Mouse (Mus musculus): ENCODE measurements around the gene Psma7. TPM values are rescaled to one million over a fixed set of nuclear protein-coding genes. Genes with fewer than 3 reads are reported as not detected.
A peak's percentile ranks its signal among the peaks of the same experiment; 100 is the strongest.

Gene Psma7
- polyA plus RNA-seq, 1 experiment: 38.5 TPM

- TF ChIP-seq CTCF (IDR thresholded peaks at IDR 0.05; ENCODE audit: control insufficient read depth, insufficient read depth, insufficient replicate concordance, low read depth, low read length): no peak
- TF ChIP-seq POLR2A (IDR thresholded peaks at IDR 0.05; ENCODE audit: control insufficient read depth, low read depth, low read length): no peak
- no peaks in the 10 kb centered on the region for H3K4me1 ChIP-seq (ENCODE audit: control insufficient read depth, insufficient read depth, low read length)
- no peaks in the 10 kb centered on the region for H3K27me3 ChIP-seq (ENCODE audit: control insufficient read depth, insufficient read depth, low read length)
- H3K36me3 ChIP-seq (ENCODE audit: control insufficient read depth, insufficient read depth, low read length): no peaks in the 10 kb centered on the region; the same call in 1 of the 2 replicates
- H3K4me3 ChIP-seq (ENCODE audit: control insufficient read depth, low read depth, low read length): no peak overlapping the region
- no peak overlapping the region for H3K27ac ChIP-seq (ENCODE audit: control insufficient read depth, insufficient read depth, low read depth, low read length)
These were observed 38.4 kb upstream of the Psma7 start for GRCm38 (mm10) chr2:180080680-180081079.

GRCm38 (mm10) chr2:180077622-180078021 is 35.4 kb upstream of the Psma7 start:
- no peak overlapping the region for H3K4me3 ChIP-seq (ENCODE audit: control insufficient read depth, low read depth, low read length)
- H3K4me1 ChIP-seq (ENCODE audit: control insufficient read depth, insufficient read depth, low read length): no peaks in the 10 kb centered on the region
- no peak overlapping the region for H3K27ac ChIP-seq (ENCODE audit: control insufficient read depth, insufficient read depth, low read depth, low read length)
- no peaks in the 10 kb centered on the region for H3K27me3 ChIP-seq (ENCODE audit: control insufficient read depth, insufficient read depth, low read length)
- TF ChIP-seq POLR2A (IDR thresholded peaks at IDR 0.05; ENCODE audit: control insufficient read depth, low read depth, low read length): no peak
- no peaks in the 10 kb centered on the region; the same call in 1 of the 2 replicates for H3K36me3 ChIP-seq (ENCODE audit: control insufficient read depth, insufficient read depth, low read length)

- Histone ChIP-seq H3K4me3 (ENCODE audit: control insufficient read depth, low read depth, low read length) (no peak overlapping the region), H3K27me3 (ENCODE audit: control insufficient read depth, insufficient read depth, low read length) (no peaks in the 10 kb centered on the region), H3K36me3 (ENCODE audit: control insufficient read depth, insufficient read depth, low read length) (no peaks in the 10 kb centered on the region), H3K4me1 (ENCODE audit: control insufficient read depth, insufficient read depth, low read length) (peaks cover 8% of the 10 kb centered on the region), H3K27ac (ENCODE audit: control insufficient read depth, insufficient read depth, low read depth, low read length) (no peak overlapping the region)
- no peak for TF ChIP-seq CTCF (IDR thresholded peaks at IDR 0.05; ENCODE audit: control insufficient read depth, insufficient read depth, insufficient replicate concordance, low read depth, low read length)
- no peak for TF ChIP-seq POLR2A (IDR thresholded peaks at IDR 0.05; ENCODE audit: control insufficient read depth, low read depth, low read length)
These were observed 30.7 kb upstream of the Psma7 start for GRCm38 (mm10) chr2:180072886-180073285.

GRCm38 (mm10) chr2:180071671-180072070 is 29.4 kb upstream of the Psma7 start:
- no peak overlapping the region for H3K4me3 ChIP-seq (ENCODE audit: control insufficient read depth, low read depth, low read length)
- H3K4me1 ChIP-seq (ENCODE audit: control insufficient read depth, insufficient read depth, low read length): peaks cover 8% of the 10 kb centered on the region
- no peak overlapping the region for H3K27ac ChIP-seq (ENCODE audit: control insufficient read depth, insufficient read depth, low read depth, low read length)
- no peaks in the 10 kb centered on the region for H3K36me3 ChIP-seq (ENCODE audit: control insufficient read depth, insufficient read depth, low read length)
- no peak for TF ChIP-seq CTCF (IDR thresholded peaks at IDR 0.05; ENCODE audit: control insufficient read depth, insufficient read depth, insufficient replicate concordance, low read depth, low read length)
- no peak for TF ChIP-seq POLR2A (IDR thresholded peaks at IDR 0.05; ENCODE audit: control insufficient read depth, low read depth, low read length)
- H3K27me3 ChIP-seq (ENCODE audit: control insufficient read depth, insufficient read depth, low read length): no peaks in the 10 kb centered on the region

- Histone ChIP-seq H3K27ac (ENCODE audit: control insufficient read depth, insufficient read depth, low read depth, low read length) (peak within 1 kb of the TSS; percentile 68), H3K36me3 (ENCODE audit: control insufficient read depth, insufficient read depth, low read length) (no peaks in the 10 kb centered on the region), H3K4me1 (ENCODE audit: control insufficient read depth, insufficient read depth, low read length) (peaks cover 8% of the 10 kb centered on the region), H3K27me3 (ENCODE audit: control insufficient read depth, insufficient read depth, low read length) (no peaks in the 10 kb centered on the region), H3K4me3 (ENCODE audit: control insufficient read depth, low read depth, low read length) (peak within 1 kb of the TSS; percentile 95)
- peak; percentile 91 for TF ChIP-seq POLR2A (IDR thresholded peaks at IDR 0.05; ENCODE audit: control insufficient read depth, low read depth, low read length)
- no peak for TF ChIP-seq CTCF (IDR thresholded peaks at IDR 0.05; ENCODE audit: control insufficient read depth, insufficient read depth, insufficient replicate concordance, low read depth, low read length)
These were observed 28.5 kb upstream of the Psma7 start, which contains the start of gene Mtg2 for GRCm38 (mm10) chr2:180070481-180071453. Mtg2 (plus strand) TSS chr2:180070588.

- no peak for TF ChIP-seq POLR2A (IDR thresholded peaks at IDR 0.05; ENCODE audit: control insufficient read depth, low read depth, low read length)
- H3K36me3 ChIP-seq (ENCODE audit: control insufficient read depth, insufficient read depth, low read length): no peaks in the 10 kb centered on the region
- peak overlapping the region; percentile 68 for H3K27ac ChIP-seq (ENCODE audit: control insufficient read depth, insufficient read depth, low read depth, low read length)
These were observed 27.7 kb upstream of the Psma7 start for GRCm38 (mm10) chr2:180069770-180070480.

More at GRCm38 (mm10) chr2:180069770-180070480, 27.7 kb upstream of the Psma7 start:
- Histone ChIP-seq H3K4me3 (ENCODE audit: control insufficient read depth, low read depth, low read length) (peak overlapping the region; percentile 95), H3K4me1 (ENCODE audit: control insufficient read depth, insufficient read depth, low read length) (peaks cover 8% of the 10 kb centered on the region), H3K27me3 (ENCODE audit: control insufficient read depth, insufficient read depth, low read length) (no peaks in the 10 kb centered on the region)
